Mouse (Mus musculus): ENCODE measurements around the gene Cebpzos.

Gene Cebpzos

DNA sequence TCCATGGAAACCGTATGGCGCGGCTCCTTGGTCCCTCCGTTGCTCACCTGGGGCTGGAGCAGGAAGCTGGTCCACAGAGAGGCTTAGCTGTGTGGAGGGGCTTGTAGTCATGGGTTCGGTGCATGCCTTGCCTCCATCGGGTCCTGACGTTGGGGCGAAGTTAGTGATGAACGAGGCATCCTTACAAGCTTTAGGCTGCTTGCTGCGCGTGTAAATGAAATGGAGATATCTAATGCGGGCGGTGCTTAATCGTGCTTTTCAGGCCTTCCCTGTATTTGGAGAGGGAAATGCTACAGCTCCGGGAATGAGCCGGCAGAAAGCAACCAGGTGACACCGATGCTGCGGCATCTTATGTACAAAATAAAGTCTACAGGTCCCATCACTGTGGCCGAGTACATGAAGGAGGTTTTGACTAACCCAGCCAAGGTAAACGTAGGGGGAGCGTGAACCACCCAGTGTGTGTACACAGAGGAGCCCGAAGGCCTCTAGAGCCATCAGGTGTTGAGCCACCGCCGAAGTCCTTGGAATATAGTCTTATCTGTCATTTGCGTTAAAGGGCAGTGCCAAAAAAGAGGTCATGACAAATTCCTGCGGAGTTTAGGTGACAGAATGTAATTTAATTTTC lies 21.0 kb downstream of the Cebpzos start:
- DNase-seq (ENCODE audit: low read depth, low spot score), result no peak

DNA sequence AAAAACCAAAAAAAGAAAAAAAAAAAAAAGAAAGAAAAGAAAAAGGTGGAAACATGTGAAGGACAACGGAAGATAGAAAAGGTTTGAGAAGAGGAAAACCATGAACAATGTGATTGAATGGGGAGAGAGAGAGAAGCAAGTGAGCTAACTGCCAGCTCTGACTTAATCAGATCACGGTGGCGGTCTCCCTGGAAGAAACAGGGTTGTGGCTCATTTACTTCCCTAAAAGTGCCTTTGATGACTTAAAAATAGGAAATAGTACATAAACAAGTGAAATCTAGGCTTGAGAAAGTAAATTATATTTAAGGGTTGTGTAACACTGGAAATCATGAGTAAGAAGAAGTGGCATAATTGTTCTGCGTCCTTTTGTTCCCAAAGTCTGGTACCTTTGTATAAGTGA lies 22.6 kb downstream of the Cebpzos start:
- no peak for DNase-seq (ENCODE audit: low read depth, low spot score)

DNA sequence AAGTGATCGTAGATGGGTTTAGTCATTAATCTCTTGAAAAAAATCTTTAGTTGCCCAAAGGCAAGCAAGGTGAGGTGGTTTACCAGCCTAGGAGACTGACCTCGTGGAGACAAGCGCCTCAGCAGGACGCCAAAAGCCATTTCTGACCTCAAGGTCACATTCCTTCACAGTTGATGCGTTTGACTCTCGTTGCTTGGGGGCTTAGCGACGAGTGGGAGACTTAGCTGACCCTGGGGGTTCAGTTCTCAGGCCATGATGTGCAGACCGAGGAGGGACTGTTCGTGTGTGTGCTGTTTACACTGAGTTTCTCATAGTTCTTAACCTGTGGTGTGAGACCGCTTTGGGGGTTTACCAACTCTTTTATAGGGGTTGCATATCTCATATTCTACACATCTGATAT lies 26.3 kb downstream of the Cebpzos start:
- DNase-seq (ENCODE audit: low read depth, low spot score), result no peak

GRCm38 (mm10) chr17:78951225-78951624 lies 34.9 kb downstream of the Cebpzos start:
- DNase-seq (ENCODE audit: low read depth, low spot score), result no peak

- no peak for DNase-seq (ENCODE audit: low read depth, low spot score)
These were observed 35.8 kb downstream of the Cebpzos start for GRCm38 (mm10) chr17:78952070-78952469.

DNA sequence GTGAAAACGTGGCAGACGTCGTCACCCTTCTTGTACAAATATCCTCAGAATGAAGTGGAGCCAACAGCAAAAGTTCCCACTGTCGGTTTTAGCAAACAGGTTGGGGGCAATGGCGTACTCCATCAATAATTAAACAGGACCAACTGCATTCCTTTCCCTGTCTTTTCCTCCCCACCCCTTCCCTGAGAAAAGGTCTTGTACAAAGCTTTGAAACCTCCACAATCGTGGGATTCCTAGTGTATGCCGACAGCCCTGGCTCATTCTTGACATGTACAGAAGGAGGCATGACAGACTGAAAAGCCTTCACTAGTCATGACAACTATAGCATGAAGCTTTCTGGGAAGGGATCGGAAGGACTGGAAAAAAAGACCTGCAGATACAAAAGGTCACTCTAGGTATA lies 36.9 kb downstream of the Cebpzos start:
- DNase-seq (ENCODE audit: low read depth, low spot score), result no peak

GRCm38 (mm10) chr17:78959473-78959872 lies 43.2 kb downstream of the Cebpzos start:
- DNase-seq (ENCODE audit: low read depth, low spot score), result no peak

GRCm38 (mm10) chr17:78964387-78964786 lies 48.1 kb downstream of the Cebpzos start:
- DNase-seq (ENCODE audit: low read depth, low spot score), result no peak

DNA sequence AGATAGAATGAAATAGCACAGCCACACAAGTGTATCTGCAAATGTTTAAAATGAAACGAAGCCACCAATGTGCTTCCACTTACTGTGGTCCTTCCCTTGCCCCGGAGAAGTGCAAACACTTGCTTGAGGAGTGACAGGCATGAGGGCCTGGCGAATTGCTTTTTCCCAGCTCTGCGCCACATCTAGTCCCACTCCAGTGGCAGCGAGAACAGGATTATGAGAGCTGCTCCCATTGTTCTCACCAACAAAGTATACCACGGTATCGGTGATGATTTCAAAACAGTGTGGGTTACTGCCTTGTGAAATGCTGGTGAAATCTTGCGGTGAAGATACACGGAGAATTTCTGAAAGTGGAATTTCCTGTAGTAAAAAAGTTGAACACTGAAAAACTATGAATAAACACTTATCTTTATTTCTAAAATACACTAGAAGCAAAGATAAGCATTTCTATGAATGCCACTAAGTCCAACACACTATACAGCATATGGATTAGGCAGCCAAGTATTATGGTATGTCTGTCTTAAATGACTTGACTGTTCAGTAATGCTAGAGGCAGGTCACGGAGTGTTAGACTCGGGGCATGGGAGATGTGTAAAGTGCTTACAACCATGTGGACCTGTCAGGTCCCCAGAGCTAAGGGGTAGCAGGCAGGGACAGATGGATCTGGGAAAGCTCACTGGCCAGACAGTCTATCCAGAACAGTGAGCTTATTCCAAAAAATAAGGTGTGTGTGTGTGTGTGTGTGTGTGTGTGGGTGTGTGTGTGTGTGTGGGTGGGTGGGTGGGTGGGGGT lies 50.0 kb downstream of the Cebpzos start:
- no peak for DNase-seq (ENCODE audit: low read depth, low spot score)

GRCm38 (mm10) chr17:78968500-78968899 lies 52.2 kb downstream of the Cebpzos start:
- DNase-seq (ENCODE audit: low read depth, low spot score), result no peak

Measured in CD4-positive, CD25-positive, alpha-beta regulatory T cell, adult 2 months (primary cell).